Mouse (Mus musculus) spleen, adult 10 weeks (tissue): ENCODE results near the gene Arap1. TPM values are rescaled to one million over a fixed set of nuclear protein-coding genes. Genes with fewer than 3 reads are reported as not detected.

Source experiments
- polyA plus RNA-seq: library from polyadenylated mRNA; stranded (reverse); fragments of 350-450 nt; fragmentation: Illumina TruSeq; extraction: RNeasy Lipid Tissue Mini Kit (QIAGEN cat#74804); gene quantifications from one replicate; pipeline ENCODE4 v1.2.3, GENCODE M21; 2015; ENCODE audit warnings: low replicate concordance; ENCODE audit not compliant: insufficient read depth

Arap1 gene
- 59.7 TPM for polyA plus RNA-seq

DNA sequence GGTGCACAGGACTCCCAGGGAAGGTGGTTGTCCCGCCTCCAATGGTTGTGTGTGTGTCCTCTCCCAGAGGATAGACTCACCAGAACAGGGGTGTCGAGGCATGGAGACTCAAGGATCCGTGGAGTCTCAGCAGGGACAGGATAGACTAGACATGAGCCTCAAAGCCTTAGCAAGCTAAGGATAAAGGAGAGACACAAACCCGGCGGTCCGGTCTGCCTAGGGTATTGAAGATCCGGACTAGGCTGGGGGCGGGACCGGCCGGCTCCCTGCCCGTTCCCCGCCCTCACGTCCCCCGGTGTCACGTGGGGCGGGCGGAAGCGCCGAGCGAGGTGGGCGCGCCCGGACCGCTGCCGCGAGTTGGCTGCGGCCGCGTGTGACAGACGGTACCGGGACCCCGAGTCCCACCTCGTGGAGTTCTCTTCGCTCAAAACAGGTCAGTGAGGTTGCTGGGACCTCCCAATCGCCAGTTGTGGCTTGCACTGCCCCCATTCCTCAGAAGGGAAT is at the start of gene Arap1:
Arap1 (plus strand) TSS at position 301 of the 504 bp plus-strand sequence.

GRCm38 (mm10) chr7:101301881-101302456 is 45.9 kb upstream of the Arap1 start, which contains the start of gene Atg16l2:
TSS of gene Atg16l2 (minus strand) at chr7:101302251.

GRCm38 (mm10) chr7:101317014-101317413 is 30.9 kb upstream of the Arap1 start, which contains the start of gene Stard10:
TSS of gene Stard10 (plus strand) at chr7:101317086.

GRCm38 (mm10) chr7:101410267-101410936 is 62.5 kb downstream of the Arap1 start, which contains the start of gene Gm45837:
TSS of gene Gm45837 (plus strand) at chr7:101410886.

GRCm38 (mm10) chr7:101421529-101421928 is 73.7 kb downstream of the Arap1 start, which contains the start of gene Pde2a:
TSS of gene Pde2a (plus strand) at chr7:101421691.

Other genes starting within 250 kb of the Arap1 start
- gene Atg16l2, start 45.8 kb upstream of the Arap1 start, polyA plus RNA-seq = 43.0 TPM
- 14.7 TPM for gene Stard10, start 31.0 kb upstream of the Arap1 start, polyA plus RNA-seq
- gene Gm45837, start 62.8 kb downstream of the Arap1 start, polyA plus RNA-seq = not detected
- gene Pde2a, start 73.6 kb downstream of the Arap1 start, polyA plus RNA-seq = 38.7 TPM
- gene Art2b, start 237.5 kb downstream of the Arap1 start, polyA plus RNA-seq = 32.3 TPM